Mouse (Mus musculus): ENCODE data around the gene Insl3.
A peak's percentile ranks its signal among the peaks of the same experiment; 100 is the strongest.
"Not testable (repeated sequence)": the region's sequence is repeated elsewhere in the genome, so short reads cannot be mapped to it uniquely, and the experiment has no call there.

Gene Insl3

DNA sequence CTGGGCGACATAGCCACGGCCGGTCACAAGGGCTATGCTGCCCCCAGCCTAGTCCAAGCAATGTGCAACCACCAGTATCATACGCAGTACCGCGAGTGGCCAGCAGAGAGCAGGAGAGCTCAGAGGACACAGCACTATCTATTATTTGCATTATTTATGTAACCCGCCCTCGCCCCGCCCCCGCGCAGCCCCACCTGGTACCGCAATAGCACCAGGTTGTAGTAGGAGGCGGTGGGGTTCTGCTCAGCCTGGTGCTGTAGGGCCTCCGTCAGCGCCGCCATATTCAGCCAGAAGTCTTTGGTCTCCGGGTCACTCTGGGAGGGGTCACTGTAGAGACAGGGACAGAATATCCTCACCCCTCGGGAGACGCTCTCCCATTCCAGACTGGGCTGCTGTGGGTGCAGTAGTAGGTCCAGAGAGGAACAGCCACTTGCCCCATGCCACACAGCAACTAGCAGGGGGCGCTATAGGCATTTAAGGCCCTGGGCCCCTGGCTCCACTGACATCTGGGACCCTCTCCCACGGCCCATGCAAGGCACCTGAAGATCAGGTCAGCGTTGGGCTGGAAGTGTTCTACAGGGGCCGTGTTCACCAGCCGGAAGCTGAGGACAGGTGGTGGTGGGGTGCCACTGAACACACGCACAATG, 20.9 kb downstream of the Insl3 start:
- peak; percentile 89 for DNase-seq

DNA sequence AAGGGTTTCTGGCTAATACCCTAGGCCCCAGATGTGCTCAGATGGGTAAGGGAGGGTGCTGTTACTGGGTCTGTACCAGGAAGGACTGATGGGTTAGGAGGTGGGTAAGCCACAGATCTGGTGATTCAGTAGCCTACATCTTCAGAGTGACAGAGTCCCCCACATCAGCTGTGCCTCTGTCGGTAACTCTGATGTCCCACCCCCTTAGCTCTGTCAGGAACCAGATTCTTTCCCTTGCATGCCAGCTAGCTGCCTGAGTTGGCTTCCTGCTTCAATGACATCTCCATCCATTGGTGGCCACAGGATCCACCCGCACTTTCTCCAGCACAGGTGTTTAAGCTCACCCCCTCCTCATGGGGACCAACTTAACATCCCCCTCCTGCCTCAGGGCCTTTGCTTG, 22.6 kb downstream of the Insl3 start:
- no peak for DNase-seq

- peak; percentile 12 for DNase-seq
These were observed 26.5 kb downstream of the Insl3 start for GRCm38 (mm10) chr8:71715531-71715930.

DNA sequence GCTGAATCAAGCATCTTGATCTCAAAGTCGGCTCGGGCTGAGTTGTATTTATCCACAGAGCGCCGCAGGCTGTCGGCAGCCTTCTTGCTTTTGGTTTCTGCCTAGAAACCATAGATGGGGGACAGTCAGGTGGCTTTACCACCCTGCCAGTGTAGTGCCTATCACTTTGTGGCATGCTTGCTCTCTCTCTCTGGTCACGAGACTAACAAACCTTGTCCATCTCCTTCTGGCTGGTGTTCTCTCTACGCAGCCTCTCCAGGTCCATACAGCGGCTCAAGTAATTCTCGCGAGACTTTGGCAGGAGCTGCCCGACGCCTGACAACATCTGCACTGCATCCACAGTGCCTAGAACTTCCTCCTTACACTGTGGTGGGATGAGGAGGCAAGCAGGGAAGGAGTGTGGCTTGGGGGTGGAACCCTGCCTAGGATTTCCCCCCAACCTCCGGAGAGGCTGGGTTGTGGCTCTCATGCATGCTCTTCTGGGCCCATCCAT, 27.6 kb downstream of the Insl3 start:
- peak; percentile 5 for DNase-seq

DNA sequence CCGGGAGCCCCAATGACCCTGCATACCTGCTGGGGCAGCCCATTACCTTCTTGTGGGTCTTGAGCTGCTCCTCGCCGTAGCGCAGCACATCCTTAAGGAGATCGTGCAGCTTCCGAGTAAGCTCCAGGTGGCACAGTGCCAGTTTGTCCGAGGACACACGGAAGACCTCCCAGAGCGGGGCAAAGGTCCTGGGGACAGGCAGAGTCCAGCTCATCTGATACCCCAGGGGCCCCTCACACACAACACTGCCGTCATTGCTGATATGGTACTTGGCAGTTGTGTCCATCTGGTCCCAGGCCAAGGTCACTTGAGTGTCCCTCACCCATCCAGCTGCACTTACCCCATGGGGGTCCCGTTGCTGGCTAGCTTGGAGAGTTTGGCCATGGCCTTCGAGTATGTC, 28.1 kb downstream of the Insl3 start:
- DNase-seq = peak; percentile 5

DNA sequence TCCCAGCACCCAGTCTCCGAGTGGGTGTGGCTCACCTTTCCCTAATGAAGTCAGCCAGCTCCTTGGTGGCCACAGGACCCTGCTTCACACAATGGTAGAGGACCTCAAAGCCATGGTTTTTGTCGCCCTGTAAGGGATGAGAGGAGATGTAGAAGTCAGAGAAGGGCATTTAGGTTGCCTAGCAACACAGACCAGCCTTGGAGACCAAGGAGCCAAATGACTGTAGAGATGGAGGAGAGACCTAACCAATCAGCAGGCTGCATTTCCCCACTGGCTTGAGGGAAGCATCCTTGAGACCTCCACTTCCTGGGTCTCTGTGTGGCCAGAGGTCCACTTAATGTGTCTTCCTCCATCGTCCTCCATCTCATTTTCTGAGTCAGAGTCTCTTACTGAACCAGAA, 29.2 kb downstream of the Insl3 start:
- peak; percentile 9 for DNase-seq

DNA sequence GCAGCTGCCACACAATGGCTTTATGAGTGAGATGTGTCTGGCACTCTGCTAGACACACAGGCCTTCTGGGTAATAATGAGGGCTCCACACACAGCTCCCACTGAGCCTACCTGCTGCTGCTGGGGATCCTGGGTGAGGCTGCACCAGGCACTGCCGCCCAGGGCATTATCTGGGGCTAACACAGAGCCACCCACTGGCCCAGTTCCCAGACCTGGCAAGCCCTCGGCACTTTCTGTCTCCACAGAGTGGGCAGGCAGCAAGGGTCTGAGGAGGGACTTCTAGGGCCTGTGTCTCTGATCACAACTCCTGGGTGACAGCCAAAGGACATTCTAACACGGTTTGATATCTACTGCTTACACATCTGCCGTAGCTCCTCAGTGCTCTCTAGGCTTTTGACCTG, 30.2 kb downstream of the Insl3 start:
- DNase-seq = peak; percentile 13

GRCm38 (mm10) chr8:71719928-71720457, 31.0 kb downstream of the Insl3 start:
- DNase-seq = peak; percentile 86

GRCm38 (mm10) chr8:71723047-71723551, 34.1 kb downstream of the Insl3 start:
- DNase-seq = peak; percentile 83

DNA sequence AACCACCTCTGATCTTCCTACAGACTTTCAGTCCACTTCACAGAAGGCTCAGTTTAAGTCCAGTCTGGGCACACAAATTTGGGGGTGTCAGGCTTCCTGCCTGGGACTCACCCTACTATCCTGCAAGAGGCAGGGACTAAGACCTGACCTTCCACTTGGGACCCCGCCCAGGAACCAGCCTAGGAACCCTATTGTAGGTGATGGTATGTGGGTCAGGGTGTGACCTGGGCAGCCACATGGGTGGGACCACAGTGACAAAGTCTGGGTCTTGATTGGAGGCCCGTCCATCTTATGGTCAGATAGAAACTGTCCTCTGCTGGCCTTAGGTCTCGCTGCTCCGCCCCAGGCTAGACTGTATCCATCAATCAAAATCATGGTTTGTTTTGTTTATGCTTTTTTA, 35.4 kb downstream of the Insl3 start:
- DNase-seq = no peak

DNA sequence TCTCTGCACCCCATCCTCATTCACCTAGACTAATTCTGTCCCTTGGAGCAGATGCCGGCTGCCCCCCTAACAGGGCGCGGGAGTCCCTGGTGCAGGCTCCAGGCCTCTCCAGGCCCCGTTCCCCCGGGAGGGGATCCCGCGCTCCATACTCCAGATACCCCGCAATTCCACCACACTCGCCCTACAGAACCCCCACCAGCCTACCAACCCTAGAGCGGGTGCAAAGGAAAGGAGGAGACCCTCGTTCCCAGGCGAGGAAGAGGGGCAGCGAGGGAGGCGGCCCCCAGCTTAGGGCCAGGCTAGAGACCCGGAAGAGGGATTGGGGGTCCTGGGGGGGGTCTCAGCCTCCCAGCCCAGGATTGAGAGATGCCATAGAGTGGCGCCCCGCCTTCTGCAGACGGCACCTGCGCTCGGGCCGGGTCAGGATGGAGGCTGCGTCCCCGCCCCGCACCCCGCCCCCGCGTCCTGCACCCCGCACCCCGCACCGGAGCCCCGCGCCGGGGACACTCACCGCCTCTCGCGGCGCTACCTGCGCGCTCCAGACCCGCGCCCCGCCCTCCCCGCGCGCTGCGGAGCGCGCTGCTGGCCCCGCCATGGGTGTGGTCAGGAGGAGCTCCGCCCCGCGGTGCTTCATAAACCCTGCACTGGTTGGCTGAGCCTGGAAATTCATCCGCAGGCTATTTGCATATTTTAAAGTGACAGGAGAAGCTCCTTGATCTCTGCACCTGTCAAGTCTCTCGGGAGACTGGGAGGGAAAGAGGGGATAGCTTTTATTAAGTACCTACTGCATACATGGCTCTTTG, 36.3 kb downstream of the Insl3 start, which contains the start of gene Fcho1:
Fcho1 (minus strand) TSS at position 595 of the 803 bp plus-strand sequence.
- DNase-seq = peak; percentile 96

GRCm38 (mm10) chr8:71728240-71728785, 39.3 kb downstream of the Insl3 start:
- DNase-seq = peak; percentile 68

- DNase-seq = peak; percentile 74
These were observed 40.0 kb downstream of the Insl3 start for GRCm38 (mm10) chr8:71728826-71729620.

- DNase-seq = peak; percentile 92
These were observed 42.7 kb downstream of the Insl3 start for GRCm38 (mm10) chr8:71731652-71732230.

GRCm38 (mm10) chr8:71738316-71738715, 49.3 kb downstream of the Insl3 start:
- not testable (repeated sequence) for DNase-seq
